Comparison of ENCODE assay signal across 16 mouse cellular contexts in the genomic region with DNA sequence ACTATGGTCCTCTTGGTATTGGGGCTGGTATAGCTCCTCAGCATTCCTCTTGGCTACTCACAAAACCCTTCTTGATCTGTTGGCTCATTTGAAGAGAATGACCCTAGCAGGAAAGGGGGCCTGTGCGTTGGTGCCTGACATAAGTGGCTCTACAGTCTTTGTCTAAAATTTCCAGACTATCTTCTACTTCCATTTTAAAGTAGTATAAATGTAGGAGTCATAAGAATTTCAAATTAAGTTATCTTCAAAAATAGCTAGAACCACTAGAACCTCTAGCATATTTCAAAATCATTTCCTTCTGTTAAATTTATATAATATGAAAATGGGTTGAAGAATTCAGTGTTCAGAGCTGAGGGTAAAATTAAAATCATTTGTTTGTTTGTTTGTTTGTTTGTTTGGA.
"Had no signal": no experiment of that assay in that cellular context is flagged by ENCODE, and none has a peak within 500 bp of the region (broad histone marks: within the 10 kb centered on the region; RNA-seq: fewer than 3 reads in every experiment).

No protein-coding gene starts in this region.

- H3K4me1 ChIP-seq: neural tube, embryonic 13.5 days; neural tube, embryonic 15.5 days; stomach, embryonic 15.5 days had no signal

- H3K4me2 ChIP-seq: neural tube, embryonic 13.5 days; neural tube, embryonic 15.5 days; stomach, embryonic 15.5 days had no signal

- H3K4me3 ChIP-seq: neural tube, embryonic 13.5 days; neural tube, embryonic 15.5 days; stomach, embryonic 15.5 days had no signal

- H3K9ac ChIP-seq: neural tube, embryonic 13.5 days; neural tube, embryonic 15.5 days; stomach, embryonic 15.5 days had no signal

- H3K27me3 ChIP-seq: neural tube, embryonic 13.5 days; neural tube, embryonic 15.5 days; stomach, embryonic 15.5 days had no signal

- DNase-seq: retina, postnatal 1 day; right cerebral cortex, adult 18-20 months; right cerebral cortex, postnatal 14 days; right cerebral cortex, postnatal 25 days; right cerebral cortex, postnatal 4 days; spleen, adult 18-20 months; thymus, adult 18-20 months; thymus, adult 2 months; thymus, postnatal 14 days; thymus, postnatal 25 days; thymus, postnatal 36 days; thymus, postnatal 4 days had no signal

- H3K9me3 ChIP-seq: neural tube, embryonic 13.5 days; neural tube, embryonic 15.5 days; stomach, embryonic 15.5 days had no signal

- H3K27ac ChIP-seq: neural tube, embryonic 13.5 days; neural tube, embryonic 15.5 days; stomach, embryonic 15.5 days; stomach, postnatal 0 days had no signal

- H3K36me3 ChIP-seq: neural tube, embryonic 13.5 days; neural tube, embryonic 15.5 days; stomach, embryonic 15.5 days had no signal
